Mouse (Mus musculus): Measurements from ENCODE around the gene Tsen34. TPM values are rescaled to one million over a fixed set of nuclear protein-coding genes. Genes with fewer than 3 reads are reported as not detected.
"Not testable (repeated sequence)": the region's sequence is repeated elsewhere in the genome, so short reads cannot be mapped to it uniquely, and the experiment has no call there.

Tsen34 gene
- polyA plus RNA-seq, 1 experiment, result 60.6 TPM

GRCm38 (mm10) chr7:3732675-3733074, 40.0 kb downstream of the Tsen34 start:
- H3K4me1 ChIP-seq (ENCODE audit: control insufficient read depth, insufficient read depth, low read length); H3K9me3 ChIP-seq (replicated peaks; ENCODE audit: control insufficient read depth, insufficient read depth, low read length, poor library complexity, severe bottlenecking); H3K9ac ChIP-seq (ENCODE audit: low read depth, poor library complexity, severe bottlenecking); H3K27me3 ChIP-seq (ENCODE audit: control insufficient read depth, insufficient read depth, low read length, poor library complexity, severe bottlenecking); H3K36me3 ChIP-seq (ENCODE audit: control insufficient read depth, insufficient read depth, low read length, poor library complexity, severe bottlenecking); H3K27ac ChIP-seq (ENCODE audit: insufficient read depth, low read length); H3K4me3 ChIP-seq (ENCODE audit: low read depth, low read length): not testable (repeated sequence)

Other genes with a start within 250 kb of the Tsen34 start
- gene Tarm1, start 190.2 kb upstream of the Tsen34 start, polyA plus RNA-seq (2011; ENCODE audit: insufficient read depth, insufficient read length, low read depth, missing spikeins), result 4.7 and 6.3 TPM in 2 replicates
- 0.37 TPM in 1 of 2 replicates, not detected in the other for gene Oscar, start 76.7 kb upstream of the Tsen34 start, polyA plus RNA-seq (2011; ENCODE audit: insufficient read depth, insufficient read length, low read depth, missing spikeins)
- gene Ndufa3, start 75.5 kb upstream of the Tsen34 start, polyA plus RNA-seq (2011; ENCODE audit: insufficient read depth, insufficient read length, low read depth, missing spikeins), result 266 and 305 TPM in 2 replicates
- 23.6 and 29.9 TPM in 2 replicates for gene Tfpt, start 62.9 kb upstream of the Tsen34 start, polyA plus RNA-seq (2011; ENCODE audit: insufficient read depth, insufficient read length, low read depth, missing spikeins)
- 67.3 and 80.1 TPM in 2 replicates for gene Prpf31, start 62.9 kb upstream of the Tsen34 start, polyA plus RNA-seq (2011; ENCODE audit: insufficient read depth, insufficient read length, low read depth, missing spikeins)
- 141 and 161 TPM in 2 replicates for gene Cnot3, start 47.6 kb upstream of the Tsen34 start, polyA plus RNA-seq (2011; ENCODE audit: insufficient read depth, insufficient read length, low read depth, missing spikeins)
- gene Leng1, start 27.0 kb upstream of the Tsen34 start, polyA plus RNA-seq (2011; ENCODE audit: insufficient read depth, insufficient read length, low read depth, missing spikeins), result 8.3 and 9.0 TPM in 2 replicates
- gene Tmc4, start 15.3 kb upstream of the Tsen34 start, polyA plus RNA-seq (2011; ENCODE audit: insufficient read depth, insufficient read length, low read depth, missing spikeins), result 15.9 and 16.4 TPM in 2 replicates
- 44.6 and 48.3 TPM in 2 replicates for gene Mboat7, start 660 bp downstream of the Tsen34 start, polyA plus RNA-seq (2011; ENCODE audit: insufficient read depth, insufficient read length, low read depth, missing spikeins)
- 1,660 and 1,729 TPM in 2 replicates for gene Rps9, start 11.1 kb downstream of the Tsen34 start, polyA plus RNA-seq (2011; ENCODE audit: insufficient read depth, insufficient read length, low read depth, missing spikeins)
- not detected in 2 replicates for gene Pirb, start 27.5 kb downstream of the Tsen34 start, polyA plus RNA-seq (2011; ENCODE audit: insufficient read depth, insufficient read length, low read depth, missing spikeins)
- not detected in 2 replicates for gene Gm15448, start 132.8 kb downstream of the Tsen34 start, polyA plus RNA-seq (2011; ENCODE audit: insufficient read depth, insufficient read length, low read depth, missing spikeins)
- not detected in 2 replicates for gene Pira2, start 152.2 kb downstream of the Tsen34 start, polyA plus RNA-seq (2011; ENCODE audit: insufficient read depth, insufficient read length, low read depth, missing spikeins)
- gene Gm14548, start 205.3 kb downstream of the Tsen34 start, polyA plus RNA-seq (2011; ENCODE audit: insufficient read depth, insufficient read length, low read depth, missing spikeins), result not detected in 2 replicates
- gene Lilra6, start 222.6 kb downstream of the Tsen34 start, polyA plus RNA-seq (2011; ENCODE audit: insufficient read depth, insufficient read length, low read depth, missing spikeins), result 0.24 TPM in 1 of 2 replicates, not detected in the other